Mouse (Mus musculus) forebrain, postnatal 0 days (tissue): ENCODE measurements at regions not wholly inside any gene's neighbourhood (a gene's known extent, or its start where the extent isn't known, plus 50 kb on each side); places are given as distances from the start of the nearest gene placed in this dataset.
A peak's percentile ranks its signal among the peaks of the same experiment; 100 is the strongest.

ENCODE experiments used
- ATAC-seq: fragments of 200-750 bp; cut with Nextera tagmentation; 2 replicates; pipeline ENCODE4 v1.8.0; 2017; ENCODE audit warnings: mild to moderate bottlenecking, moderate library complexity
- DNase-seq: peaks from one replicate; pipeline ENCODE4 v3.0.0-alpha.2; 2015
- H3K27ac ChIP-seq: fragments of 300-500 bp; sonication (generic); 2 replicates; pipeline ENCODE4 v1.5.1; 2014; ENCODE audit warnings: low read depth, mild to moderate bottlenecking, antibody characterized with exemption, low read length, moderate library complexity, mixed read lengths
- H3K27me3 ChIP-seq: fragments of 300-500 bp; sonication (generic); 2 replicates; pipeline ENCODE4 v1.6.1; 2014; ENCODE audit warnings: mild to moderate bottlenecking, low read length, mixed read lengths; ENCODE audit not compliant: insufficient read depth
- H3K36me3 ChIP-seq: fragments of 300-500 bp; sonication (generic); 2 replicates; pipeline ENCODE4 v1.6.1; 2014; ENCODE audit warnings: mild to moderate bottlenecking, moderate library complexity; ENCODE audit not compliant: insufficient read depth
- H3K4me1 ChIP-seq: fragments of 300-500 bp; sonication (generic); 2 replicates; pipeline ENCODE4 v1.6.1; 2014; ENCODE audit warnings: antibody characterized with exemption; ENCODE audit not compliant: insufficient read depth
- H3K4me2 ChIP-seq: fragments of 300-500 bp; sonication (generic); 2 replicates; pipeline ENCODE4 v1.6.1; 2014; ENCODE audit warnings: low read depth, mild to moderate bottlenecking, moderate library complexity
- H3K4me3 ChIP-seq: fragments of 300-500 bp; sonication (generic); 2 replicates; pipeline ENCODE4 v1.5.1; 2014; ENCODE audit warnings: low read depth, low read length, mixed read lengths
- H3K9ac ChIP-seq: fragments of 300-500 bp; sonication (generic); 2 replicates; pipeline ENCODE4 v1.6.1; 2014; ENCODE audit warnings: mild to moderate bottlenecking
- H3K9me3 ChIP-seq: fragments of 300-500 bp; sonication (generic); 2 replicates; pipeline ENCODE4 v1.6.1; 2016; ENCODE audit warnings: low read length
- CTCF ChIP-seq: sonication (generic); IDR thresholded peaks from 2 replicates; pipeline ENCODE4 v1.5.1; 2016; ENCODE audit warnings: antibody characterized with exemption, control low read depth, low read depth
- WGBS: fragments of 180-500 bp; shearing (Covaris S2); extraction: QIAGEN DNeasy Blood & Tissue Kit; methylation state at CpG from one replicate; pipeline ENCODE4 v1.1.7; 2014; 5-methylcytosine and 5-hydroxymethylcytosine counted together

DNA sequence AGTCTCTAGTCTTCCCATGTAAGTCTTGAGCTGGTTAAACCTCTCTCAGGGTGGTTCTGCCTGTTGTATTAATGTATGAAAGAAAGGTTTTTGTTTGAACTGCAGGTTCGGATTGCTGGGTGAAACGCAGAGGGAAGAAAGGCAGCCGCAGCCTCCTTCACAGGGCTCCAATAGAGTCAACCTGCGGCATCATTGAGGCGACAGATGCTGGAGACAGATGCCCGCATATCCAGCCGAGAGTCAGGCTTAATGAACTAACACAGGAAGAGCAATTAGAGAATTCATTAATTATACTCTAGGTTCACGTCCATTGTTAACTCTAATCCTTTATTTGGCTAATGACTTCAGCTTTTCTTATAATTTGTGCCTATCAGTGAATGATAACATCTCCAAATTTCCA is 117.0 kb downstream of the Fam204a start:
- Histone ChIP-seq H3K4me2 (no peak overlapping the region), H3K9ac (no peak overlapping the region), H3K9me3 (no peaks in the 10 kb centered on the region), H3K27me3 (no peaks in the 10 kb centered on the region), H3K4me3 (no peak overlapping the region), H3K27ac (no peak overlapping the region), H3K36me3 (no peaks in the 10 kb centered on the region), H3K4me1 (no peaks in the 10 kb centered on the region)
- DNase-seq (peak; percentile 2), ATAC-seq (no peak)
- WGBS = 21% methylated on average over 8 of the region's 8 CpGs
- no peak for TF ChIP-seq CTCF

DNA sequence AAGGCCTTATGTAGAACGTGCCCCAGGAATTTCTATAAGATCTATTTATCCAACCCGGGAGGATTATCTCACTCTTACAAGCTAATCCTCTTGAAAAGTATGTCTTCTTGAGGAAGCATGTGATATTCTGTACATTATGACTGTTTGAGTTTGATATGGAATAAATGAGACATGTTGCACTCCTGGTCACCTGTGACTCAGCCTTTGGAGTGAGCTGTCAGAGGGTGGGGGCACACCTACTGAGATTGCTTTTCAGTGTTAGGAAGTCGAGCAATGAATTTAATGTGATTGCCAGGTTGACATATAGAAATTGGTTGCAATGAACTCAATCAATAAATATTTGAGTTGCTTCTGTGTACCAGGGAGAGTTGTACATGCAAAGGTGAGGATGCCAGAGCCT is 128.6 kb downstream of the Fam204a start:
- H3K9ac ChIP-seq = no peak overlapping the region
- H3K27ac ChIP-seq = no peak overlapping the region
- H3K27me3 ChIP-seq = no peaks in the 10 kb centered on the region
- 62% methylated on average over 3 of the region's 3 CpGs for WGBS
- no peak for DNase-seq
- no peak overlapping the region for H3K4me2 ChIP-seq
- no peaks in the 10 kb centered on the region for H3K36me3 ChIP-seq
- H3K9me3 ChIP-seq = no peaks in the 10 kb centered on the region
- no peaks in the 10 kb centered on the region for H3K4me1 ChIP-seq
- TF ChIP-seq CTCF = no peak
- no peak overlapping the region for H3K4me3 ChIP-seq
- ATAC-seq = no peak

DNA sequence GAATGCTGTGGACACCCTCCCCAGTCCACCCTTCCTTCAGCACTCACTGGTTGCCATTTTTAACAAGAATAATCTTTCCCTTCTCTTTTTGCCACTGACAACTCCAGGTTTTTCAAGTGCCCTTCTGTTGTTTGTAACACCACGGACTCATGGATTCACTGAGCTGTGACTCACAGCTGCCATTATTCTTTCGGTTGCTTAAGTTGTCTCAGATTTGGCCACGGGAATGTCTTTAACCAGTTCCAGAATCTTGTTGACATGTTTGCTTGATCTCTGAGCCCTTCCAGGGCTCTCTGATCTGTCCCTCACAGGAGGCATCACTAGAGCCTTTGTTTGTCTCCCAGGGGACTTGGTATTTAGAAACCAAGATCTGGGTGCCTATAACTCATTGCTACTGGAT is 131.5 kb upstream of the Rab11fip2 start:
- Histone ChIP-seq H3K27me3 (no peaks in the 10 kb centered on the region), H3K4me2 (no peak overlapping the region), H3K9me3 (no peaks in the 10 kb centered on the region), H3K4me3 (no peak overlapping the region), H3K27ac (no peak overlapping the region), H3K36me3 (no peaks in the 10 kb centered on the region), H3K4me1 (no peaks in the 10 kb centered on the region), H3K9ac (no peak overlapping the region)
- 46% methylated on average over 3 of the region's 3 CpGs for WGBS
- no peak for TF ChIP-seq CTCF
- DNase-seq (no peak), ATAC-seq (no peak)

DNA sequence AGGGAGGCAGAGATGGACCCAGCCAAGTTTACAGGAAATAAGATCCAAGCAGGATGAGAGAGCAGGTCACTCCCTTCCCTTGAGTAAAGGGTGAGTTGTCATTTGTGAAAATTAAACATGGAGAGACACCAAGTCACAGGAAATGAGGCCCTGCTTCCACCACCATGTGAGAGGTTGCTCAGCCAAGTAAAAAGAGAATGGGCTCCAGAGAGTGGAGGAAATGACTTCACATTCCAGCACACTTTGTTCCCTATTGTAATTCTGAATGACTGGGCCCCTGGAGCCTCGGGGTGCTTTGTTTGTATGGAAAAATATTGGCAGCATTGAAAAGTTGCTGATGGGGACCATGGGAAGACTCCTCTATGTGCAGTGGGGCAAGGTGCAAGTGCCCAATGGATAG is 129.9 kb upstream of the Rab11fip2 start:
- Histone ChIP-seq H3K4me1 (no peaks in the 10 kb centered on the region), H3K4me3 (no peak overlapping the region), H3K36me3 (no peaks in the 10 kb centered on the region), H3K27ac (no peak overlapping the region), H3K9me3 (no peaks in the 10 kb centered on the region), H3K27me3 (no peaks in the 10 kb centered on the region), H3K9ac (no peak overlapping the region), H3K4me2 (no peak overlapping the region)
- DNase-seq (no peak), ATAC-seq (no peak)
- 7% methylated on average over 1 of the region's 1 CpGs for WGBS
- TF ChIP-seq CTCF = no peak

DNA sequence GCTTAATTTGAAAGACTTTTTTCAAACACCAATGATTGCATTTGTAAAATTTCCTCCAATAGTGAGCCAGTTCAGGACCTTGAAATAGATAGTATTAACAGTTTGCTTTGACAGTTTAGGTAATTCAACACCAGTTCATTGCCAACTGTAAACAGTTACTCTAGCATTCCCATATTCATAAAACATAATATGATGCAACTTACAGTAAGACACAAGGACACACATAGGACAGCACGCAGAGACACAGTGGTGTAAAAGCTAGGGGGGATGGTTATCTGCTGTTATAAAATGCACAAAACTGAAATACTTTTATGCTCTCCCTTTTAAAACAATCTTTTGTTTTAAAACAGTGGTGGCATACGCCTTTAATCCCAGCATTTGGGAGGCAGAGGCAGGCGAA is 122.7 kb upstream of the Rab11fip2 start:
- 93% methylated on average over 3 of the region's 3 CpGs for WGBS
- Histone ChIP-seq H3K27ac (no peak overlapping the region), H3K36me3 (no peaks in the 10 kb centered on the region), H3K4me1 (no peaks in the 10 kb centered on the region), H3K9me3 (no peaks in the 10 kb centered on the region), H3K4me3 (no peak overlapping the region), H3K9ac (no peak overlapping the region), H3K4me2 (no peak overlapping the region), H3K27me3 (no peaks in the 10 kb centered on the region)
- DNase-seq (no peak), ATAC-seq (no peak)
- TF ChIP-seq CTCF = no peak

DNA sequence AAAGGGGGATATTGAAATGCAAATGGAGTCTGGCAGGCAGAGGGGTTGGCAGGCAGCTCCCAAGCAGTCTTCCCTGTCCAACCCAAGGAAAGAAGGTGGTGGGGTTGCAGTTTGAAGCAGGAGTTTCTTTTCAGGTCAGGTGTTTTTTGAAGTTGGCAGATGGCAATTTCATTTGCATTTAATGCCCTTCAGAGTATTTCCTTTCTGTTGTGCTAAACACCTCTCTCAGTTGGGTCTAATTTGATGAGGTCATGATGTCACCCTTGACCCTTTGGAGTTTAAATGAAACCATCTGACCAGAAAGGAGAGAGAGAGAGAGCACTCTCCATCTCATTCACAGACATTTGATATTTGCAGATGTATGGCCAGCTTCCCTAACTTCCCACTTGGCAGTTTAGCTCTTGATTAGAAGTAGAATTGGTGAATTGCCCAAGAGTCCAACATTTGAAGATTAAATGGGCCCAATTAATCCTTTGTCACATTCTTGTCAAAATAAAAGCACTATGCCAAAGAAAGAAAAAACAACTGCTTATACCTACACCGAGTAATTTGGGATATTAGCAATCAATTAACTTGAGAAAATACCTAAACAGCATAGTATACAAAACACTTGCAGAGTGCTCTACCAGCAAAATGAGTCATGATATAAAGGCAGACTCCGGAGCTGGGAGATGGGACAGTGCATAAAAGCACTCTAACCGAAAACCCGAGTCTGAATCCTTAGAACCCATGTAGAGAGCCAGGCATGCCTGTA is 111.8 kb upstream of the Rab11fip2 start:
- Histone ChIP-seq H3K4me2 (no peak overlapping the region), H3K9ac (no peak overlapping the region), H3K4me3 (no peak overlapping the region), H3K27me3 (no peaks in the 10 kb centered on the region), H3K9me3 (no peaks in the 10 kb centered on the region), H3K4me1 (no peaks in the 10 kb centered on the region), H3K36me3 (no peaks in the 10 kb centered on the region), H3K27ac (no peak overlapping the region)
- DNase-seq = peak; percentile 6
- no peak for TF ChIP-seq CTCF
- 23% methylated on average over 4 of the region's 4 CpGs for WGBS
- no peak for ATAC-seq

DNA sequence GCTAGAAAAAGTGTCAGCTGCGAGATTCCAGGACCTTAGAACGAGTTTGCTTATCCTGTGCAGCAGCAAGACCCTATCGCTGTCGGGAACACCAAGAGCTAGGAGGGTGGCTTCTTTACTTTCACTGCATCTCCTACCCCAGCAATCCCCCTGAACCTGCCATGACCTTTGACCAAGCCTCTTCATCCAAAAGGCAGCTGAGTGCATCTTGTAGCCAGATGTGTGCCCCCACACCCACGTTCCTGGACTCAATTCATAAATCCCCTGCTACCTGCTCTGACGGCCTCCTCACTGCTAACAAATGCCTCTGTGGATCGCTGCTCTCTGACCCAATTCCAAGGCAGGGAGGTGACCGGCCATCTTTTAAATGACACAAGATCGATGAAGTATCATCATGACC is 107.7 kb upstream of the Rab11fip2 start:
- no peak overlapping the region for H3K27ac ChIP-seq
- H3K27me3 ChIP-seq = no peaks in the 10 kb centered on the region; the same call in 1 of the 2 replicates
- no peaks in the 10 kb centered on the region for H3K4me1 ChIP-seq
- no peak overlapping the region for H3K4me3 ChIP-seq
- DNase-seq (no peak), ATAC-seq (no peak)
- no peak for TF ChIP-seq CTCF
- no peaks in the 10 kb centered on the region for H3K36me3 ChIP-seq
- no peak overlapping the region for H3K9ac ChIP-seq
- no peaks in the 10 kb centered on the region for H3K9me3 ChIP-seq
- no peak overlapping the region for H3K4me2 ChIP-seq
- WGBS = 83% methylated on average over 9 of the region's 9 CpGs
